Mouse (Mus musculus): ENCODE data around the gene Rpl18. TPM values are rescaled to one million over a fixed set of nuclear protein-coding genes. Genes with fewer than 3 reads are reported as not detected.

Rpl18 gene
- total RNA-seq (2023), result 1,000 to 10,000 TPM; 1,959 to 2,082 TPM

GRCm38 (mm10) chr7:45715090-45715708, at the start of gene Rpl18:
Gene Rpl18 (plus strand): TSS chr7:45715457.

GRCm38 (mm10) chr7:45666161-45666560, 49.1 kb upstream of the Rpl18 start, which contains the start of gene Fut2:
Gene Fut2 (minus strand): TSS chr7:45666394.

GRCm38 (mm10) chr7:45683396-45684050, 31.7 kb upstream of the Rpl18 start, which contains the start of gene Ntn5:
Gene Ntn5 (plus strand): TSS chr7:45684022.

GRCm38 (mm10) chr7:45693921-45694591, 21.2 kb upstream of the Rpl18 start, which contains the start of gene Sec1:
Gene Sec1 (minus strand): TSS chr7:45694402.

GRCm38 (mm10) chr7:45699523-45700141, 15.6 kb upstream of the Rpl18 start, which contains the start of gene Car11:
Gene Car11 (plus strand): TSS chr7:45699843.

GRCm38 (mm10) chr7:45704730-45705442, 10.4 kb upstream of the Rpl18 start, which contains the start of gene Dbp:
Gene Dbp (plus strand): TSS chr7:45705088.

GRCm38 (mm10) chr7:45717918-45718297, 2.7 kb downstream of the Rpl18 start, which contains the start of gene Sphk2:
Gene Sphk2 (minus strand): TSS chr7:45718002.

GRCm38 (mm10) chr7:45720413-45721233, 5.4 kb downstream of the Rpl18 start, which contains the start of gene Fam83e:
Gene Fam83e (plus strand): TSS chr7:45721212.

GRCm38 (mm10) chr7:45725713-45726112, 10.5 kb downstream of the Rpl18 start, which contains the start of gene Spaca4:
Gene Spaca4 (minus strand): TSS chr7:45725813.

Other genes starting within 250 kb of the Rpl18 start
- 100 to 1,000 TPM; 113 to 118 TPM for gene Bax, start 248.6 kb upstream of the Rpl18 start, total RNA-seq (2023)
- not detected for gene Tulp2, start 233.6 kb upstream of the Rpl18 start, total RNA-seq (2023)
- gene Gm45808, start 228.6 kb upstream of the Rpl18 start, total RNA-seq (2023), result 1 to 10 TPM in 1 of 2 experiments, not detected in 1; 3.7 TPM
- gene Dhdh, start 226.7 kb upstream of the Rpl18 start, total RNA-seq (2023), result 1 to 10 TPM; 3.3 to 5.3 TPM
- gene Nucb1, start 205.1 kb upstream of the Rpl18 start, total RNA-seq (2023), result 10 to 100 TPM; 78.3 to 83.7 TPM
- gene Ppp1r15a, start 189.2 kb upstream of the Rpl18 start, total RNA-seq (2023), result 1,000 to 10,000 TPM in 1 of 2 experiments, 100 to 1,000 TPM in 1; 780 to 1,130 TPM
- gene Plekha4, start 189.1 kb upstream of the Rpl18 start, total RNA-seq (2023), result 1 to 10 TPM; 2.5 to 2.8 TPM
- 1 to 10 TPM in 1 of 2 experiments, not detected in 1; 8.0 TPM for gene Hsd17b14, start 160.6 kb upstream of the Rpl18 start, total RNA-seq (2023)
- gene Bcat2, start 145.3 kb upstream of the Rpl18 start, total RNA-seq (2023), result 10 to 100 TPM; 28.7 to 47.2 TPM
- not detected for gene Fgf21, start 100.0 kb upstream of the Rpl18 start, total RNA-seq (2023)
- not detected for gene Fut1, start 98.2 kb upstream of the Rpl18 start, total RNA-seq (2023)
- gene Izumo1, start 93.6 kb upstream of the Rpl18 start, total RNA-seq (2023), result not detected
- gene Rasip1, start 88.0 kb upstream of the Rpl18 start, total RNA-seq (2023), result not detected
- gene Mamstr, start 75.5 kb upstream of the Rpl18 start, total RNA-seq (2023), result not detected
- gene Fut2, start 49.1 kb upstream of the Rpl18 start, total RNA-seq (2023), result not detected
- gene Ntn5, start 31.4 kb upstream of the Rpl18 start, total RNA-seq (2023), result not detected
- gene Sec1, start 21.1 kb upstream of the Rpl18 start, total RNA-seq (2023), result not detected
- gene Car11, start 15.6 kb upstream of the Rpl18 start, total RNA-seq (2023), result not detected
- 10 to 100 TPM; 18.5 to 23.3 TPM for gene Dbp, start 10.4 kb upstream of the Rpl18 start, total RNA-seq (2023)
- 10 to 100 TPM; 33.4 to 41.2 TPM for gene Sphk2, start 2.5 kb downstream of the Rpl18 start, total RNA-seq (2023)
- gene Fam83e, start 5.8 kb downstream of the Rpl18 start, total RNA-seq (2023), result under 1 TPM; 0.42 to 0.99 TPM
- not detected for gene Spaca4, start 10.4 kb downstream of the Rpl18 start, total RNA-seq (2023)
- gene Lmtk3, start 68.3 kb downstream of the Rpl18 start, total RNA-seq (2023), result under 1 TPM in 1 of 2 experiments, not detected in 1; 0.26 TPM
- gene Sult2b1, start 69.2 kb downstream of the Rpl18 start, total RNA-seq (2023), result not detected
- gene Cyth2, start 99.1 kb downstream of the Rpl18 start, total RNA-seq (2023), result 100 to 1,000 TPM; 108 to 146 TPM
- gene Kcnj14, start 109.3 kb downstream of the Rpl18 start, total RNA-seq (2023), result 1 to 10 TPM; 2.3 to 3.3 TPM
- gene Grwd1, start 115.5 kb downstream of the Rpl18 start, total RNA-seq (2023), result 10 to 100 TPM; 27.9 to 32.7 TPM
- 10 to 100 TPM; 60.0 to 71.8 TPM for gene Kdelr1, start 157.3 kb downstream of the Rpl18 start, total RNA-seq (2023)
- under 1 TPM; 0.38 to 0.47 TPM for gene Grin2d, start 162.9 kb downstream of the Rpl18 start, total RNA-seq (2023)
- gene Syngr4, start 181.3 kb downstream of the Rpl18 start, total RNA-seq (2023), result not detected
- gene Tmem143, start 181.5 kb downstream of the Rpl18 start, total RNA-seq (2023), result 10 to 100 TPM in 1 of 2 experiments, 1 to 10 TPM in 1; 7.6 to 10.8 TPM
- gene Emp3, start 205.9 kb downstream of the Rpl18 start, total RNA-seq (2023), result 100 to 1,000 TPM; 199 to 219 TPM
- 1 to 10 TPM; 6.3 TPM for gene Ccdc114, start 208.6 kb downstream of the Rpl18 start, total RNA-seq (2023)

Data from B cell, adult 67 days (primary cell).